In the genomic region with DNA sequence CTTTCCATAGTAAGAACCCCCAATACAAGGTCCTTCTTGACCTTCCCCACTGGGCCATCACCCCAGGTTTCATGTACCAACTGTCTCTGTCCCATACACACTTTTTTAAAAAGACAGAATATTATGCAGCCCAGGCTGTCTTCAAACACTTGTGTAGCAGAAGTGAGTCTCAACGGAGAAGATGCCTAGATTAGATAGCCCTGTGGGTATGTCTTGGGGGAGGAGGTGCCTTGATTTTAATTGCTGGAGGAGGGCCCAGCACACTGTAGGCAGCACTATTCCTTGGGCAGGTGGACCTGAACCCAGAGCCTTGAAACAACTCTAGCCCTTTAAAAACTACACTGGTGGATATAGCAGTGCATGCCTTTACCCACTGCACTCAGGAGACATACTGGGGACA, we compare ENCODE assay signal across 24 mouse cellular contexts. TPM values are rescaled to one million over a fixed set of nuclear protein-coding genes. Genes with fewer than 3 reads are reported as not detected.
"Had no signal": no experiment of that assay in that cellular context is flagged by ENCODE, and none has a peak within 500 bp of the region (broad histone marks: within the 10 kb centered on the region; RNA-seq: fewer than 3 reads in every experiment).

No protein-coding gene starts in this region.

- H3K27ac ChIP-seq: liver, embryonic 14.5 days; lung, embryonic 15.5 days; macrophage; midbrain, embryonic 10.5 days; midbrain, embryonic 12.5 days; neural tube, embryonic 13.5 days; neural tube, embryonic 15.5 days; stomach, embryonic 15.5 days; stomach, postnatal 0 days had no signal

- H3K4me1 ChIP-seq: lung, embryonic 15.5 days; midbrain, embryonic 10.5 days; midbrain, embryonic 12.5 days; neural tube, embryonic 13.5 days; stomach, embryonic 15.5 days had no signal

- H3K4me3 ChIP-seq: lung, embryonic 15.5 days; megakaryocyte, embryonic 14.5 days; midbrain, embryonic 10.5 days; midbrain, embryonic 12.5 days; myocyte; neural tube, embryonic 13.5 days; neural tube, embryonic 15.5 days; stomach, embryonic 15.5 days had no signal

- H3K9ac ChIP-seq: liver, embryonic 14.5 days; lung, embryonic 15.5 days; midbrain, embryonic 12.5 days; neural tube, embryonic 13.5 days; neural tube, embryonic 15.5 days; stomach, embryonic 15.5 days had no signal

- DNase-seq: lung, adult 2 months; lung, postnatal 14 days; lung, postnatal 36 days; right cerebral cortex, adult 18-20 months; thymus, adult 2 months; thymus, postnatal 25 days; thymus, postnatal 4 days had no signal

- H3K36me3 ChIP-seq: lung, embryonic 15.5 days; midbrain, embryonic 12.5 days; neural tube, embryonic 13.5 days; neural tube, embryonic 15.5 days; stomach, embryonic 15.5 days had no signal

- H3K9me3 ChIP-seq: lung, embryonic 15.5 days; megakaryocyte, embryonic 14.5 days; midbrain, embryonic 10.5 days; midbrain, embryonic 12.5 days; neural tube, embryonic 13.5 days; neural tube, embryonic 15.5 days; stomach, embryonic 15.5 days had no signal

- H3K27me3 ChIP-seq: lung, embryonic 15.5 days; midbrain, embryonic 12.5 days; neural tube, embryonic 13.5 days; neural tube, embryonic 15.5 days; stomach, embryonic 15.5 days had no signal

- H3K4me2 ChIP-seq: lung, embryonic 15.5 days; midbrain, embryonic 12.5 days; neural tube, embryonic 13.5 days; neural tube, embryonic 15.5 days; stomach, embryonic 15.5 days had no signal

RNA-seq across cellular contexts. Expression of gene Tulp2, which starts 0.5 kb away (rescaled TPM):
- polyA plus RNA-seq: macrophage had no signal

RNA-seq across cellular contexts. Expression of gene Gm45808, which starts 4.4 kb away (rescaled TPM):
- total RNA-seq: megakaryocyte progenitor cell, adult 5-6 weeks had no signal
- polyA plus RNA-seq: liver, embryonic 14.5 days; liver, embryonic 16.5 days; lung, adult 2 months; lung, embryonic 15.5 days; lung, postnatal 0 days; macrophage; midbrain, embryonic 10.5 days; midbrain, embryonic 12.5 days; midbrain, embryonic 14.5 days; midbrain, embryonic 16.5 days; myocyte; neural tube, embryonic 11.5 days; neural tube, embryonic 13.5 days; neural tube, embryonic 15.5 days; stomach, embryonic 15.5 days; stomach, postnatal 0 days; thymus, adult 2 months had no signal
